Mouse (Mus musculus) lung, embryonic 15.5 days (tissue): ENCODE results near the gene Vps54. TPM values are rescaled to one million over a fixed set of nuclear protein-coding genes. Genes with fewer than 3 reads are reported as not detected.
"Not testable (repeated sequence)": the region's sequence is repeated elsewhere in the genome, so short reads cannot be mapped to it uniquely, and the experiment has no call there.

Source experiments
- ATAC-seq: fragments of 200-750 bp; cut with Nextera tagmentation; 2 replicates; pipeline ENCODE4 v1.8.0; 2017; ENCODE audit warnings: moderate number of reproducible peaks, borderline replicate concordance; ENCODE audit not compliant: low FRiP score, low TSS enrichment; ENCODE audit errors: extremely low read depth
- H3K27ac ChIP-seq: fragments of 300-500 bp; sonication (generic); 2 replicates; pipeline ENCODE4 v1.5.1; 2015; ENCODE audit warnings: moderate library complexity, mild to moderate bottlenecking, inconsistent platforms
- H3K27me3 ChIP-seq: fragments of 300-500 bp; sonication (generic); 2 replicates; pipeline ENCODE4 v1.6.1; 2015; ENCODE audit warnings: inconsistent platforms
- H3K36me3 ChIP-seq: fragments of 300-500 bp; sonication (generic); 2 replicates; pipeline ENCODE4 v1.6.1; 2015; ENCODE audit warnings: inconsistent platforms
- H3K4me1 ChIP-seq: fragments of 300-500 bp; sonication (generic); 2 replicates; pipeline ENCODE4 v1.6.1; 2015; ENCODE audit warnings: inconsistent platforms
- H3K4me2 ChIP-seq: fragments of 300-500 bp; sonication (generic); 2 replicates; pipeline ENCODE4 v1.6.1; 2015; ENCODE audit warnings: inconsistent platforms, mild to moderate bottlenecking, moderate library complexity
- H3K4me3 ChIP-seq: fragments of 300-500 bp; sonication (generic); 2 replicates; pipeline ENCODE4 v1.5.1; 2015; ENCODE audit warnings: mild to moderate bottlenecking, inconsistent platforms
- H3K9ac ChIP-seq: fragments of 300-500 bp; sonication (generic); 2 replicates; pipeline ENCODE4 v1.6.1; 2015; ENCODE audit warnings: inconsistent platforms
- H3K9me3 ChIP-seq: fragments of 300-500 bp; sonication (generic); 2 replicates; pipeline ENCODE4 v1.6.1; 2016; ENCODE audit warnings: inconsistent platforms
- WGBS: fragments of 180-500 bp; shearing (Covaris S2); methylation state at CpG from one replicate; pipeline ENCODE4 v1.1.7; 2015; 5-methylcytosine and 5-hydroxymethylcytosine counted together
- polyA plus RNA-seq: library from polyadenylated mRNA; unstranded; fragments of >200 nt; fragmentation: Nextera tagmentation; extraction: Ambion mirVana; gene quantifications from 2 replicates; pipeline ENCODE4 v1.2.1, GENCODE M21; 2015

Vps54 gene
- polyA plus RNA-seq, 1 experiment from 2014 or later = 13.6 TPM

DNA sequence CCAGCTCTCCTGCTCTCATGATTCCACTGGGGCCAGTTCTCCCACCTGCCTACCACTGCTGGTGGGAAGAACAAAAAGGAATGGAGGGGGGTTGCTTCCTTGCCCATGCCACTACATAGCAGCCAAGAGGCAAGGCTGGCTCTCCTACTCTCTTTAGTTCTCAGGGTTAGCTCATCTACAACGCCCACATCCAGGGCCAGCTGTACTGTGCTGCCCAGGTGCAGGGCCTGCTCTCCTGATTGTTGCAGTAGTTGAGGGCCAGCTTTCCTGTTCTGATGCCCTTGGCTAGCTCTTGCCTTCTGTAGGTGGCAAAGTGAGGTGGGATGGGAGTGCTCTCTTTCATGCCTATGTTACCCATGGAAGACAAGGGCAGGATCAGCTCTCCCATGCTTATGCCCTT, 8.9 kb downstream of the Vps54 start:
- Histone ChIP-seq H3K4me1 (peaks cover 3% of the 10 kb centered on the region; the same call in 1 of the 2 replicates), H3K4me3 (no peak overlapping the region), H3K27me3 (no peaks in the 10 kb centered on the region), H3K36me3 (peaks cover 4% of the 10 kb centered on the region; the same call in 1 of the 2 replicates), H3K4me2 (no peak overlapping the region), H3K9ac (no peak overlapping the region), H3K9me3 (no peaks in the 10 kb centered on the region), H3K27ac (no peak overlapping the region)
- WGBS = 82% methylated on average over 1 of the region's 1 CpGs
- ATAC-seq = no peak

- peaks cover 3% of the 10 kb centered on the region; the same call in 1 of the 2 replicates for H3K4me1 ChIP-seq
- no peaks in the 10 kb centered on the region for H3K9me3 ChIP-seq
- no peak overlapping the region for H3K27ac ChIP-seq
- H3K9ac ChIP-seq = no peak overlapping the region
- no peak overlapping the region for H3K4me3 ChIP-seq
- ATAC-seq = no peak
- H3K27me3 ChIP-seq = no peaks in the 10 kb centered on the region
- H3K36me3 ChIP-seq = peaks cover 4% of the 10 kb centered on the region; the same call in 1 of the 2 replicates
- 76% methylated on average over 1 of the region's 1 CpGs for WGBS
- H3K4me2 ChIP-seq = no peak overlapping the region
These were observed 11.3 kb downstream of the Vps54 start for GRCm38 (mm10) chr11:21250366-21250765.

DNA sequence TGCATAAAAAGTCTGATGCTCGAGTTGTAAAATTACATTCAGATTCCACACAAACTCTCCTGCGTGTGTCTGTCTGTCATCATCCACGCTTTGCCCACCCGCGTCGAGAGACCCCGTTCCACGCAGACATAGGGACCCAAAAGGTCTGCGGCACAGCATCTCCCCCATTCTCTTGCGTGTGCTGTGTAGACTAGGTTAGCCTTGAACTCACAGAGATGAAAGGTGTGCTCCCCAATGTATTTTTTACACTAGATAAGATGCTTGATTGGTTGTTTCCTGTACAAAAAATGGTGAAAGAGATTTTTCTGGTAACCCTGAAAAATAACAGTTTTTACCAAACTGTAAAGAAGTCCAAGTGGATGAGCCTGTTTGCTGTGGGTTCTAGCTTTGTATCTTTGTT, 19.5 kb downstream of the Vps54 start:
- not testable (repeated sequence) for H3K36me3 ChIP-seq, ATAC-seq, H3K9me3 ChIP-seq, H3K4me3 ChIP-seq, H3K9ac ChIP-seq, H3K27me3 ChIP-seq, H3K4me2 ChIP-seq, H3K4me1 ChIP-seq, H3K27ac ChIP-seq
- WGBS = 98% methylated on average over 10 of the region's 10 CpGs

DNA sequence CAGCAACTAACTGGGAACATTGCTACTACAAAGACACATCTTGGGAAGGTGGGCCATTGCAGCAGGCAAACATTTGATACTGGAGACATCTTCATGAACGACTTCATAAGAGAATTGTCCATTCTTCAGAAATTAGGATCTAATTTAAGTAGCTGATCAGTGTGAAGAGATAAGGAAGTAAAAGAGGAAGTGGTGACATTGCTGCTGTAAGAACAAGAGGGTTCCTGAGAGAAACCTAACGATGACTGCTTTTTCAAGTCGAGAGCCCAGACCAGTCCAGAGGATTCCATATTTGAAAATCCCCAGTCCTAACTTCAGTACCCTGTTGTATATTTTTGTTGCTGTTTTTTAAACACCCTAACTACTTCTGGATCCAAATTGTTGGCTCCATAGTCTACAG, 26.3 kb downstream of the Vps54 start:
- 84% methylated on average over 3 of the region's 3 CpGs for WGBS
- no peak for ATAC-seq

DNA sequence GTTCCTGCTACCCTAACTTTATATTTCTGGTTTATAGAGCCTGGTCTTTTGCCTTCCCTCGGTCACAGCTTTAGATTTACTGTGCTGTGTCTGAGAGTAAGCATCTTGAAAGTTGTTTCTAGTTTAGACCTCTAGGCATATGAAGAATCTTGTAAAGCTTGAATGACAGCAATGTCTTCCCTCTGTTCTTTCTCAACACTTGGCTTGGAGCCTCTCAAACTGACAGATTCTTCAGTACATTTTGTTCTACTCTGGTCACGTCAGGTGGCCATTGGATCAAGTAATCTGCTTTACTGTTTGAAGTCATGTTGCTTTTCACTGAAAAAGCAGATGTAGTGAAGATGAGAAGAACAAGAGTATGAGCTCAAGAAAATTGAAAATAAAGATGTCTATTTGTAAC, 37.1 kb downstream of the Vps54 start:
- Histone ChIP-seq H3K4me1 (no peaks in the 10 kb centered on the region), H3K36me3 (peaks cover 12% of the 10 kb centered on the region; the same call in 1 of the 2 replicates), H3K27ac (no peak overlapping the region), H3K9me3 (no peaks in the 10 kb centered on the region), H3K27me3 (no peaks in the 10 kb centered on the region), H3K9ac (no peak overlapping the region), H3K4me3 (no peak overlapping the region), H3K4me2 (no peak overlapping the region)
- 86% methylated on average over 2 of the region's 2 CpGs for WGBS
- ATAC-seq = no peak

More for the DNA sequence above, 26.3 kb downstream of the Vps54 start:
- no peaks in the 10 kb centered on the region for H3K9me3 ChIP-seq
- peaks cover 20% of the 10 kb centered on the region; the same call in 1 of the 2 replicates for H3K36me3 ChIP-seq
- no peaks in the 10 kb centered on the region for H3K4me1 ChIP-seq
- H3K27me3 ChIP-seq = no peaks in the 10 kb centered on the region
- no peak overlapping the region for H3K4me2 ChIP-seq
- no peak overlapping the region for H3K27ac ChIP-seq
- no peak overlapping the region for H3K9ac ChIP-seq
- H3K4me3 ChIP-seq = no peak overlapping the region

GRCm38 (mm10) chr11:21286391-21286790, 47.3 kb downstream of the Vps54 start:
- Histone ChIP-seq H3K36me3 (no peaks in the 10 kb centered on the region), H3K9me3 (no peaks in the 10 kb centered on the region), H3K27ac (no peak overlapping the region), H3K27me3 (no peaks in the 10 kb centered on the region), H3K9ac (no peak overlapping the region), H3K4me1 (no peaks in the 10 kb centered on the region), H3K4me2 (no peak overlapping the region), H3K4me3 (no peak overlapping the region)
- 61% methylated on average over 3 of the region's 3 CpGs for WGBS
- no peak for ATAC-seq

GRCm38 (mm10) chr11:21288153-21288552, 49.1 kb downstream of the Vps54 start:
- H3K27me3 ChIP-seq, H3K9ac ChIP-seq, H3K4me2 ChIP-seq, H3K27ac ChIP-seq, H3K4me3 ChIP-seq, ATAC-seq, H3K9me3 ChIP-seq, H3K4me1 ChIP-seq, H3K36me3 ChIP-seq: not testable (repeated sequence)
- WGBS = 94% methylated on average over 2 of the region's 2 CpGs

GRCm38 (mm10) chr11:21295486-21295885, 56.4 kb downstream of the Vps54 start:
- Histone ChIP-seq H3K9ac (no peak overlapping the region), H3K36me3 (peaks cover 11% of the 10 kb centered on the region; the same call in 1 of the 2 replicates), H3K27ac (no peak overlapping the region), H3K9me3 (no peaks in the 10 kb centered on the region), H3K27me3 (no peaks in the 10 kb centered on the region), H3K4me2 (no peak overlapping the region), H3K4me3 (no peak overlapping the region), H3K4me1 (no peaks in the 10 kb centered on the region)
- no peak for ATAC-seq
- 75% methylated on average over 5 of the region's 5 CpGs for WGBS

DNA sequence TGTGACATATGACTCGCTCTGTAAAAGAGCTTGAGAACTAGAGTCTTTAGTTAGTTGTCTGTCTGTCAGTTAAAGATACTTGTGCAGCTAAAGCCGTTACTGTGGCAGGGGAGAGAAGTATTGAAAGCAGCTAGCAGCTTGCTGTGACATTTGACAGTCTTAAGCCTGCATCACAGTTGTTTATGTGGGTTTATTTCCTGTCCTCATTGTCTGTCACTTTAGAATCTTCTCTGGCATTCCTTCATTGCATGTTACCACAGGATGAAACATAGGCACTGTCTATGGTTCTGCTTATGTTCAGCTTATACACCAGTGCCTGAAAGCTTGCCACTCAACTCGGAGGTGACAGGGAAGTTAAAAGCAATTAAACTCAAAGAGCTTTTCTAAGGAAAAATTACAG, 64.5 kb downstream of the Vps54 start:
- no peak overlapping the region for H3K4me3 ChIP-seq
- H3K4me1 ChIP-seq = no peaks in the 10 kb centered on the region
- no peak for ATAC-seq
- no peak overlapping the region for H3K27ac ChIP-seq
- H3K4me2 ChIP-seq = no peak overlapping the region
- no peak overlapping the region for H3K9ac ChIP-seq
- H3K36me3 ChIP-seq = peaks cover 29% of the 10 kb centered on the region
- 78% methylated on average over 3 of the region's 3 CpGs for WGBS
- no peaks in the 10 kb centered on the region for H3K27me3 ChIP-seq
- H3K9me3 ChIP-seq = no peaks in the 10 kb centered on the region

- Histone ChIP-seq H3K4me1 (no peaks in the 10 kb centered on the region), H3K9me3 (no peaks in the 10 kb centered on the region), H3K27ac (no peak overlapping the region), H3K27me3 (no peaks in the 10 kb centered on the region), H3K36me3 (peaks cover 18% of the 10 kb centered on the region; the same call in 1 of the 2 replicates), H3K9ac (no peak overlapping the region), H3K4me2 (no peak overlapping the region), H3K4me3 (no peak overlapping the region)
- ATAC-seq = no peak
- 77% methylated on average over 5 of the region's 5 CpGs for WGBS
These were observed 68.1 kb downstream of the Vps54 start for GRCm38 (mm10) chr11:21307078-21307668.

DNA sequence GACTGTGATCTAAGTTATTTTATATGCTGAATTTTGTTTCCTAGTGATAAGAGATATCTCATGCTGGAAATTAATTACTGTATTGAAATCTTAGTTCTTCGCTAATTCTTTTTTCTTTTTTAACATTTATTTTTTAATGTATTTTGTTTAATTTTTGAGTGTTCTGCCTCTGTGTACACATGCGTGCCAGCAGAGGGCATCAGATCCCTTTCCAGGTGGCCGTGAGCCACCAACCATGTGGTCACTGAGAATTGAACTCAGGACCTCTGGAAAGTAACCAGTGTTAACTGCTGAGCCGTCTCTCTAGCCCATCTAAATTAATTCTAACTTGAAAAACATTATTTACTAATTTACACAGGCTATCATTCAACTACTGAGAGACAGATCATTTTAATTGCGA, 69.0 kb downstream of the Vps54 start:
- ATAC-seq = no peak
- Histone ChIP-seq H3K4me2 (no peak overlapping the region), H3K36me3 (peaks cover 19% of the 10 kb centered on the region; the same call in 1 of the 2 replicates)

DNA sequence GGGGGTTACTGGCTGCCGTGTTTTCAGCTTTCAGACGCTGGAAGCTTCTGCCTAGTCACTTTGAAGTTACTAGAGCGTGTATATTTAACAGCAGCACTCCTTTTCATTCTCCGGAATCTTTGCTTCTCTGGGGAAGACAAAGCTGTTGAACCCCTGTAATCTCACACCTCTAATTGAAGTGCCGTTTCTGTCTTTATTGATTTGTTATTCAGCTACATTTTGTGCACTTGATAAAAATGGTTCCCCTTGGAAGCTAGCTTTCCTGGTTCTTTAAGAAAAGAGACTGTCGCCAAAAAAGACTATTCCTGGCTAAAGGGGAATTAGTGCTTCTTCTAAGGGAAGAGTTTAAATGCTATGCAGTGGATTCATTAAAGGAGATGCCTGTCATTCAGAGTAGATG, 70.4 kb downstream of the Vps54 start:
- H3K36me3 ChIP-seq = peaks cover 19% of the 10 kb centered on the region; the same call in 1 of the 2 replicates
- no peak overlapping the region for H3K4me2 ChIP-seq
- no peak overlapping the region for H3K27ac ChIP-seq

More for the DNA sequence above, 69.0 kb downstream of the Vps54 start:
- Histone ChIP-seq H3K4me1 (no peaks in the 10 kb centered on the region), H3K9ac (no peak overlapping the region), H3K9me3 (no peaks in the 10 kb centered on the region), H3K4me3 (no peak overlapping the region), H3K27ac (no peak overlapping the region), H3K27me3 (no peaks in the 10 kb centered on the region)
- WGBS = 78% methylated on average over 5 of the region's 5 CpGs

More for the DNA sequence above, 70.4 kb downstream of the Vps54 start:
- Histone ChIP-seq H3K9me3 (no peaks in the 10 kb centered on the region), H3K9ac (no peak overlapping the region), H3K4me3 (no peak overlapping the region), H3K4me1 (no peaks in the 10 kb centered on the region), H3K27me3 (no peaks in the 10 kb centered on the region)
- ATAC-seq = no peak
- WGBS = 54% methylated on average over 6 of the region's 6 CpGs
